Mouse (Mus musculus) 3T3-L1 (cell line): ENCODE results near the gene Xrcc1.

Source experiments
- DNase-seq: peaks from one replicate; pipeline ENCODE4 v3.0.0-alpha.2; 2015; ENCODE audit warnings: low read depth, low spot score

Xrcc1 gene

GRCm38 (mm10) chr7:24528861-24529260 lies 17.2 kb upstream of the Xrcc1 start:
- DNase-seq = no peak

- no peak for DNase-seq
Measured at GRCm38 (mm10) chr7:24529580-24529979, 16.5 kb upstream of the Xrcc1 start.

DNA sequence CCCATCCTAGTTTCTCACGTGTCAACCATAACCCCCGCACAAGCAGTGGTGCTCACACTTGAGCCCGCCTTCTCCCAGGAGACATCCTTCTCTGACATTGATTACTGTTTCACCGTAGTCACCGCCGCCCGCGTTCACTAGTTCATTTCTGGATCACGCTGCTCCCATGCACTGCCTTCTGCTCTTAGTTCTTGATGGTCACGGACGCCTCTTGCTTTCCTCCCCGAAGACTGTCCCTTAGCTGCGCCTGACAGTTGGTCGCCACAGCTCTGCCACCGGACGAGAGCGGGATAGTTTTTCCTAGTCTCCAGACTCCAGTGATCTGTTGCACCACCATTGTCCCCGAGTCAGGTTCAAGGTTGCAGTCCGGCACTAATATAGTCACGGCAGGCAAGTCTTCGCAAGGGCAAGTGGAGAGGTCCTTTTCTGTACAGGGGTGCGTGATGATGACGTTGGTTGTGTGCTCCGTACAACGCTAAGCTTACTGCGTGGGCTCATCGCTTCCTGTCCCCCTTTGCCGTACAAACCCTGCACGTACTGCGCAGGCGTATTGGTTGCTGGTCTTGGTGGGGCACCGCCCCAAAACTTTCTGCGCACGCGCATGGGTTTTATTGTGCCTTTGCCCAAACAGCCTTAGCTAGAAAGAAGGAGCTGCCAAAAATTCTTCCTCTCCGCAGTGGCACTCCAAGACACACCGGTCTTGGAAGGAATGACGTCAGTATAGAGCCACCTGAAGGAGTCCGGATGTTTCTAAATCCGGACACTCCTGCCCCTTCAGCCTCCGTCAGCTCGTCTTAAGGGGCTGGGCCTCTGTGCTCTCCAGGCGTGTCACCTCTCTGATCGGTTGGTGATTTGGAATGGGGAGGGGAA lies 15.8 kb upstream of the Xrcc1 start, which contains the start of gene Irgq:
Irgq (plus strand) TSS at position 628 of the 870 bp plus-strand sequence.
- peak; percentile 98 for DNase-seq

GRCm38 (mm10) chr7:24531211-24531971 lies 14.7 kb upstream of the Xrcc1 start:
- peak; percentile 73 for DNase-seq

GRCm38 (mm10) chr7:24533031-24533571 lies 13.0 kb upstream of the Xrcc1 start:
- DNase-seq = no peak

DNA sequence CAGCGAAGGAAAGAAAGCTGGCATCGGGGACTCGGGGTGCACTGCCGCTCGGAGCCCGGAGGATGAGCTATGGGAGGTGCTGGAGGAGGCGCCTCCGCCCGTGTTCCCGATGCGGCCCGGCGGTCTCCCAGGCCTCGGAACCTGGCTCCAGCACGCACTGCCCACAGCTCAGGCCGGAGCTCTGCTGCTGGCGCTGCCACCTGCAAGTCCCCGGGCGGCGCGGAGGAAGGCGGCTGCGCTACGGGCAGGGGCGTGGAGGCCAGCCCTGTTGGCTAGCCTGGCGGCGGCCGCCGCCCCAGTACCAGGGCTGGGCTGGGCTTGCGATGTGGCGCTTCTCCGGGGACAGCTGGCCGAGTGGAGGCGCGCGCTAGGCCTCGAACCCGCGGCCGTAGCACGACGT lies 12.3 kb upstream of the Xrcc1 start:
- no peak for DNase-seq

GRCm38 (mm10) chr7:24534301-24534700 lies 11.8 kb upstream of the Xrcc1 start:
- no peak for DNase-seq

DNA sequence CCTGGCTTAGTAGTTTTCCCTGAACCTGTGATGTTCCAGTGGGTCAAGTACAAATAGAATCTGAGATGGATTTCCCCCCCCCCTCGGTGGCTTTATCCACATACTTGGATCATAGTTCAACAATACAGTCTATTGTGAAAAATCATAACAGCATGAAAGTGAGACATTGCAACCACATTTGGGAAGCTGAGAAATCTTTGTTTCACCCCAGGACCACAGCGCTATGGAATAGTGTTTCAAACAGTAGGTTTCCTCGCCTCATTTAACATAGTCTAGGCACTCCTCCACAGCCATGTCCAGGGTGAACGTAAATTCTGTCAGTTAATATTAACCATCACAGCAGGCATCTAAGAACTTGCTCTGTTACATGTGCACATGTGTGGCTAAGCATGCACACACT lies 9.0 kb upstream of the Xrcc1 start:
- no peak for DNase-seq

DNA sequence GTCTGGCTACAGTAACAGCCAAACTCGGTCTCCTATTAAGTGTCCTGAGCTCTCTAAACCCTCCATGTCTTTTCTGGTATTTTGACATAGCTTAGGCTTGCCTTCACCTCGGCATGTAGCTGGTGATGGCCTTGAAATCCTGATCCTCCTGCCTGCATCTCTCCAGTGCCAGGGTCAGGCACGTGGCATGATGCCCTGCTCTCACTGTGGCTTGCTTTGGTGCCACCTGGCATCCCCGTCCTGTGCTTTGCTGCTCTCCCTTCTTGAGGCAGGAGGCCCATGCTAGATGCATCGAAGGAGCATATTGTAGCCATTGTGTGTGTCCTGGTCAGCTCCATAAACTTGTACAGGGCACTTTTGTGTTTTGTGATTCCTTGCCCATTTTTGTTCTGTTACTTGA lies 8.5 kb upstream of the Xrcc1 start:
- no peak for DNase-seq

GRCm38 (mm10) chr7:24538154-24538553 lies 7.9 kb upstream of the Xrcc1 start:
- DNase-seq = no peak

DNA sequence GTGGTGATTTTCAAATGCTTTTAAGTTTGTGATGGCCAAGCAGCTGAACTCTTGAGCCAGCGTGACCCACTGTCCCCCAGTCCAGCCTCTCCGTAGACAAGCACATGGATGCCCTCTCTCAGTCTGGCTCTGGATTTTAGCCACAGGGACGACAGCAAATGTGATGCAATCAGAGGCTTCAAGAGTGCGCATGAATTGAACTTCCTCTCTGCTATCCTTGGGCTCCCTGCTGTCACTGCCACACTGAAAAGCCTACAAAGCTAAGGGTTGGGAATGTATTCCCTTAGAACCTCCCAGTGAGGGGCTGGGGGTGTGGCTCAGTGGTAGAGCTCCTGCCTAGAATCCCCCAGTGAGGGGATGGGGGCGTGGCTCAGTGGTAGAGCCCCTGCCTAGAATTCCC lies 7.4 kb upstream of the Xrcc1 start:
- no peak for DNase-seq

- DNase-seq = no peak
Measured at GRCm38 (mm10) chr7:24539686-24540085, 6.4 kb upstream of the Xrcc1 start.

GRCm38 (mm10) chr7:24544506-24544905 lies 1.6 kb upstream of the Xrcc1 start:
- DNase-seq = peak; percentile 42

- DNase-seq = peak; percentile 99
Measured at GRCm38 (mm10) chr7:24546634-24547389, 723 bp downstream of the Xrcc1 start.

GRCm38 (mm10) chr7:24547534-24548036 lies 1.5 kb downstream of the Xrcc1 start:
- peak; percentile 4 for DNase-seq

DNA sequence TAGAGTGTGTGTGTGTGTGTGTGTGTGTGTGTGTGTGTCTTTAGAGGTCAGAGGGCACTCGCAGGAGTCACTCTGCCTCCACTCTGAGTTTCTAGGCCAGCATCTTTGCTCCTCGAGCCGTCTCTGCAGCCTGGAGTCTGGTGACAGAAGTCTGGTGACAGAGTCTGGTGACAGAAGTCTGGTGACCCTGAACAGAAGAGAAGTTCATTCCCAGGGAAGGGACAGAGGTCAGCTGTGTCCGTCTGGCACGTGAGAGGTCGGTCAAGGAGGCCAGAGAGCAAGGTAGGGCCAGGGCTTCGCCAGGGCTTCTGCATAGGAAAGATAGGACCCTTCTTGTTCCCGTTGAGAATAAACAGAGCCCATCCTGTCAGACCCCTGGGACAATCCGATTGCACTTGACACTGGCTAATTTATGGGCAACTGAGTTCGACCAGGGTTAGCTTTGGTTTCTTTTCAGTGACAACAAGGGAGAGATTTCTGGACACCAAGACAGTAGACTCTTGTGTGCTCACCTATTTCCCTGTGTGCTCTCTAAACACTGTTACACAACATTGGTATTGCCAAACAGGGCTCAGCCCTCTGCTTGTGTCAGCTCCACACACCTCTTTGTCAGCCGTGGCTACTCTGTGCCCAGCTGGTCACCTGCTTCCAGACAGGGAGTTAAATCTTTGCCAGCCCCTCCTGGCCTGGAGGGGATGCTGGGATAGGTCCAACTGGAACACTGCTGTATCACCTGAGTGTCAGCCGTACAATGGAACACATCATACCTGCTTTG lies 6.1 kb downstream of the Xrcc1 start:
- DNase-seq = no peak

GRCm38 (mm10) chr7:24555786-24556185 lies 9.7 kb downstream of the Xrcc1 start:
- no peak for DNase-seq

GRCm38 (mm10) chr7:24561450-24561849 lies 15.4 kb downstream of the Xrcc1 start:
- DNase-seq = no peak

DNA sequence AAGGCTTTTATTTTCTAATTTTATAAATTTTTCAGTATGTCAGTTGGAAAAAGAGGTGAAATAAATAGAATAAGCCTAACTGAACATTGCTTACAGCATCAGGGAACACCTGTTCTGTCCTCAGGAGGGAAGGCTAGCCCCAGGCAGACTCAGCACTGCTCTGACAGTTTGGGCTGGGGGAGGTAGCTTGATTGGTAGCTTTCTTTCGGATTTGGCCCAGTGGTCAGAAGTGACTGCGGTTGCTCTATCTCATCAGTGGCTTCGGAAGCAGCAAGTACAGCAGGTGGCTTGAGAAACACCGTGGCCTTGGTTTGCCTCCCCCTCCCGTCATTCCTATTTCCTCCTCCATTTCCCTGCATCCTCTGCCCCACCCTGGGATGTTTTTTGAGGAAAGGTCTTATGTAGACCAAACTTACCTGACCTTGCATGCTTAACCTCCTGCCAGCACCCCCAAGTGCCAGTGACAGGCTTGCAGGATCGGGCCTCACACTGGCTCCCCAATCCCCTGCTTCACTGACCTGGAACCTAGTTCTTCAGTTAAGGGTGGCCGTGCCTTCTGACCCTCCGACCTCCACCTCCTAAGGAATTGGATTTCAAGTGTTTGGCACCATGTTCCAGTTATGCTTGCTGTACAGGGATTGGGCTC lies 17.2 kb downstream of the Xrcc1 start:
- no peak for DNase-seq

DNA sequence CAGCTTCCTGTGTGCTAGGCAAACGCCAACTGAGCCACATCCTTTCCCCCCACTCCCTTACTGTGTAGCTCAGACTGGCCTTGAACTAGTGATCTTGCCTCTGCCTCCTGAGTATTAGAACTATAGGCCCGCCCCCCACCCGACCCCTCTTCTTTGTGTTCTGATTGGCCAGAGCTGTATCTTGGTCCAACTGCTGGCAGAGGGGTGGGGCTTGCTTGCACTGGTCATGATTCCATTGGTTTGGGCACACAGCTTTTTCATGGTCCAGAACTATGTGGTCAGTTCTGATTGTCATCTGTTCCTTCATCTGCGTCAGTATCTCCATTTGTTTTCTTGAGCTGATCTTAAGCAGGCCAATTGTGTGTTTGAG lies 17.7 kb downstream of the Xrcc1 start:
- no peak for DNase-seq
